Mouse (Mus musculus) hindbrain, postnatal 0 days (tissue): ENCODE results near the gene Bcl2l12. TPM values are rescaled to one million over a fixed set of nuclear protein-coding genes. Genes with fewer than 3 reads are reported as not detected.

ENCODE experiments used
- ATAC-seq: fragments of 200-750 bp; cut with Nextera tagmentation; 2 replicates; pipeline ENCODE4 v1.8.0; 2017; ENCODE audit warnings: mild to moderate bottlenecking, moderate TSS enrichment, moderate library complexity
- DNase-seq: peaks from one replicate; pipeline ENCODE4 v3.0.0-alpha.2; 2015; ENCODE audit warnings: low spot score
- H3K27ac ChIP-seq: fragments of 300-500 bp; sonication (generic); 2 replicates; pipeline ENCODE4 v1.5.1; 2014; ENCODE audit warnings: mild to moderate bottlenecking
- H3K27me3 ChIP-seq: fragments of 300-500 bp; sonication (generic); 2 replicates; pipeline ENCODE4 v1.6.1; 2014; ENCODE audit warnings: low read length, mixed read lengths; ENCODE audit not compliant: insufficient read depth
- H3K36me3 ChIP-seq: fragments of 300-500 bp; sonication (generic); 2 replicates; pipeline ENCODE4 v1.6.1; 2014; ENCODE audit warnings: low read length, mixed read lengths; ENCODE audit not compliant: insufficient read depth
- H3K4me1 ChIP-seq: fragments of 300-500 bp; sonication (generic); 2 replicates; pipeline ENCODE4 v1.6.1; 2014; ENCODE audit warnings: antibody characterized with exemption, low read length, mixed read lengths; ENCODE audit not compliant: insufficient read depth
- H3K4me2 ChIP-seq: fragments of 300-500 bp; sonication (generic); 2 replicates; pipeline ENCODE4 v1.6.1; 2014; ENCODE audit warnings: low read depth, mild to moderate bottlenecking, low read length, moderate library complexity, mixed read lengths
- H3K4me3 ChIP-seq: fragments of 300-500 bp; sonication (generic); 2 replicates; pipeline ENCODE4 v1.5.1; 2014; ENCODE audit warnings: low read length
- H3K9ac ChIP-seq: fragments of 300-500 bp; sonication (generic); replicated peaks from 2 replicates; pipeline ENCODE4 v1.6.1; 2014; ENCODE audit warnings: mild to moderate bottlenecking, low read length, moderate library complexity, mixed read lengths
- H3K9me3 ChIP-seq: fragments of 300-500 bp; sonication (generic); 2 replicates; pipeline ENCODE4 v1.6.1; 2016; ENCODE audit warnings: low read length, mixed read lengths
- CTCF ChIP-seq: IDR thresholded peaks from 2 replicates; pipeline ENCODE4 v1.5.1; 2016; ENCODE audit warnings: antibody characterized with exemption, control low read depth, low read depth
- WGBS: fragments of 180-500 bp; shearing (Covaris S2); extraction: QIAGEN DNeasy Blood & Tissue Kit; methylation state at CpG from one replicate; pipeline ENCODE4 v1.1.7; 2014; 5-methylcytosine and 5-hydroxymethylcytosine counted together
- microRNA-seq, 2 experiments: library from miRNA; unstranded; fragments of <30 nt; microRNA quantifications; one replicate each; pipeline ENCODE4; 2016
- polyA plus RNA-seq: library from polyadenylated mRNA; unstranded; fragments of >200 nt; fragmentation: Nextera tagmentation; extraction: Ambion mirVana; gene quantifications from 2 replicates; pipeline ENCODE4 v1.2.1, GENCODE M21; 2015
- total RNA-seq: library from RNA; depleted of rRNA; stranded (reverse); fragments of >200 nt; gene quantifications from 2 replicates; pipeline ENCODE4 v1.2.3, GENCODE M21; 2014; rRNA removed

Bcl2l12 gene
- total and polyA plus RNA-seq, 2 experiments from 2014 or later, result 13.0 to 15.0 TPM

- ATAC-seq (no peak), DNase-seq (no peak)
- TF ChIP-seq CTCF, result no peak
- Histone ChIP-seq H3K4me3 (no peak within 1 kb of the TSS), H3K27me3 (no peaks in the 10 kb centered on the region), H3K4me2 (no peak within 1 kb of the TSS), H3K36me3 (no peaks in the 10 kb centered on the region), H3K27ac (no peak within 1 kb of the TSS), H3K4me1 (no peaks in the 10 kb centered on the region), H3K9ac (no peak within 1 kb of the TSS), H3K9me3 (no peaks in the 10 kb centered on the region)
- 78% methylated on average over 7 of the region's 7 CpGs for WGBS
Observed at GRCm38 (mm10) chr7:44942904-44943303, 55.6 kb downstream of the Bcl2l12 start, which contains the start of gene Tsks. Gene Tsks (plus strand): TSS chr7:44943204.

Small RNAs within 50 kb of the gene (microRNA-seq; reads per million reads assigned to microRNA genes)
- 1.1 to 1.8 reads per million in 2 experiments for gene Mir7054

Other genes starting within 250 kb of the Bcl2l12 start
Only the 30 nearest of the 36 such genes appear.
- 67.0 and 69.0 TPM in 2 replicates for gene Nup62, start 182.6 kb downstream of the Bcl2l12 start, total RNA-seq
- gene Nup62, start 182.6 kb downstream of the Bcl2l12 start, polyA plus RNA-seq, result 42.9 and 46.4 TPM in 2 replicates
- 0.47 and 0.68 TPM in 2 replicates for gene Il4i1, start 182.3 kb downstream of the Bcl2l12 start, total RNA-seq
- 0.52 and 0.58 TPM in 2 replicates for gene Il4i1, start 182.3 kb downstream of the Bcl2l12 start, polyA plus RNA-seq
- gene Atf5, start 182.1 kb downstream of the Bcl2l12 start, total RNA-seq, result 10.1 and 15.8 TPM in 2 replicates
- gene Atf5, start 182.1 kb downstream of the Bcl2l12 start, polyA plus RNA-seq, result 4.1 and 4.4 TPM in 2 replicates
- 136 and 156 TPM in 2 replicates for gene Akt1s1, start 149.7 kb downstream of the Bcl2l12 start, total RNA-seq
- gene Akt1s1, start 149.7 kb downstream of the Bcl2l12 start, polyA plus RNA-seq, result 94.3 and 95.4 TPM in 2 replicates
- 53.7 and 98.5 TPM in 2 replicates for gene Tbc1d17, start 149.6 kb downstream of the Bcl2l12 start, total RNA-seq
- gene Tbc1d17, start 149.6 kb downstream of the Bcl2l12 start, polyA plus RNA-seq, result 103 and 106 TPM in 2 replicates
- 22.9 and 47.1 TPM in 2 replicates for gene Pnkp, start 141.6 kb downstream of the Bcl2l12 start, total RNA-seq
- 35.7 and 37.5 TPM in 2 replicates for gene Pnkp, start 141.6 kb downstream of the Bcl2l12 start, polyA plus RNA-seq
- gene Ptov1, start 128.9 kb downstream of the Bcl2l12 start, total RNA-seq, result 524 and 597 TPM in 2 replicates
- 416 and 438 TPM in 2 replicates for gene Ptov1, start 128.9 kb downstream of the Bcl2l12 start, polyA plus RNA-seq
- 193 and 194 TPM in 2 replicates for gene Med25, start 106.0 kb downstream of the Bcl2l12 start, total RNA-seq
- 121 and 123 TPM in 2 replicates for gene Med25, start 106.0 kb downstream of the Bcl2l12 start, polyA plus RNA-seq
- gene Fuz, start 102.6 kb downstream of the Bcl2l12 start, total RNA-seq, result 27.8 and 29.8 TPM in 2 replicates
- 14.5 and 14.9 TPM in 2 replicates for gene Fuz, start 102.6 kb downstream of the Bcl2l12 start, polyA plus RNA-seq
- gene Ap2a1, start 69.2 kb downstream of the Bcl2l12 start, total RNA-seq, result 251 and 255 TPM in 2 replicates
- 113 and 115 TPM in 2 replicates for gene Ap2a1, start 69.2 kb downstream of the Bcl2l12 start, polyA plus RNA-seq
- gene Tsks, start 55.5 kb downstream of the Bcl2l12 start, total RNA-seq, result not detected in 2 replicates
- gene Tsks, start 55.5 kb downstream of the Bcl2l12 start, polyA plus RNA-seq, result 0.25 and 0.40 TPM in 2 replicates
- gene Cpt1c, start 23.9 kb downstream of the Bcl2l12 start, total RNA-seq, result 99.4 and 105 TPM in 2 replicates
- 48.7 and 50.7 TPM in 2 replicates for gene Cpt1c, start 23.9 kb downstream of the Bcl2l12 start, polyA plus RNA-seq
- 215 and 251 TPM in 2 replicates for gene Prmt1, start 12.1 kb downstream of the Bcl2l12 start, total RNA-seq
- 470 and 531 TPM in 2 replicates for gene Prmt1, start 12.1 kb downstream of the Bcl2l12 start, polyA plus RNA-seq
- gene Irf3, start 1.1 kb downstream of the Bcl2l12 start, total RNA-seq, result 42.2 and 48.6 TPM in 2 replicates
- gene Irf3, start 1.1 kb downstream of the Bcl2l12 start, polyA plus RNA-seq, result 31.5 and 33.7 TPM in 2 replicates
- 76.7 and 77.7 TPM in 2 replicates for gene Scaf1, start 17.7 kb upstream of the Bcl2l12 start, total RNA-seq
- 40.7 and 45.6 TPM in 2 replicates for gene Scaf1, start 17.7 kb upstream of the Bcl2l12 start, polyA plus RNA-seq
- 8.4 and 18.6 TPM in 2 replicates for gene Rras, start 19.2 kb upstream of the Bcl2l12 start, total RNA-seq
- 15.8 and 16.9 TPM in 2 replicates for gene Rras, start 19.2 kb upstream of the Bcl2l12 start, polyA plus RNA-seq
- gene Prr12, start 54.2 kb upstream of the Bcl2l12 start, total RNA-seq, result 14.0 and 18.1 TPM in 2 replicates
- 7.5 and 9.2 TPM in 2 replicates for gene Prr12, start 54.2 kb upstream of the Bcl2l12 start, polyA plus RNA-seq
- 72.9 and 83.1 TPM in 2 replicates for gene Nosip, start 63.7 kb upstream of the Bcl2l12 start, total RNA-seq
- 64.5 and 67.4 TPM in 2 replicates for gene Nosip, start 63.7 kb upstream of the Bcl2l12 start, polyA plus RNA-seq
- gene Prrg2, start 64.0 kb upstream of the Bcl2l12 start, total RNA-seq, result 10.5 and 12.4 TPM in 2 replicates
- 15.3 and 17.2 TPM in 2 replicates for gene Prrg2, start 64.0 kb upstream of the Bcl2l12 start, polyA plus RNA-seq
- 42.9 and 45.1 TPM in 2 replicates for gene Rcn3, start 93.5 kb upstream of the Bcl2l12 start, total RNA-seq
- gene Rcn3, start 93.5 kb upstream of the Bcl2l12 start, polyA plus RNA-seq, result 39.3 and 42.0 TPM in 2 replicates
- gene Fcgrt, start 105.1 kb upstream of the Bcl2l12 start, total RNA-seq, result 32.9 and 43.6 TPM in 2 replicates
- 43.8 and 45.9 TPM in 2 replicates for gene Fcgrt, start 105.1 kb upstream of the Bcl2l12 start, polyA plus RNA-seq
- gene Rps11, start 125.7 kb upstream of the Bcl2l12 start, total RNA-seq, result 743 and 824 TPM in 2 replicates
- gene Rps11, start 125.7 kb upstream of the Bcl2l12 start, polyA plus RNA-seq, result 768 and 794 TPM in 2 replicates
- gene Rpl13a, start 130.0 kb upstream of the Bcl2l12 start, total RNA-seq, result 1,377 and 1,807 TPM in 2 replicates
- gene Rpl13a, start 130.0 kb upstream of the Bcl2l12 start, polyA plus RNA-seq, result 800 and 828 TPM in 2 replicates
- not detected in 2 replicates for gene Gm45713, start 137.5 kb upstream of the Bcl2l12 start, total RNA-seq
- 0.15 TPM in 1 of 2 replicates, not detected in the other for gene Gm45713, start 137.5 kb upstream of the Bcl2l12 start, polyA plus RNA-seq
- 5.8 and 8.0 TPM in 2 replicates for gene Flt3l, start 137.7 kb upstream of the Bcl2l12 start, total RNA-seq
- 2.1 and 3.0 TPM in 2 replicates for gene Flt3l, start 137.7 kb upstream of the Bcl2l12 start, polyA plus RNA-seq
- 119 and 124 TPM in 2 replicates for gene Pih1d1, start 155.6 kb upstream of the Bcl2l12 start, total RNA-seq
- 79.3 and 80.5 TPM in 2 replicates for gene Pih1d1, start 155.6 kb upstream of the Bcl2l12 start, polyA plus RNA-seq
- gene Aldh16a1, start 155.9 kb upstream of the Bcl2l12 start, total RNA-seq, result 30.5 and 30.9 TPM in 2 replicates
- 19.0 and 20.6 TPM in 2 replicates for gene Aldh16a1, start 155.9 kb upstream of the Bcl2l12 start, polyA plus RNA-seq
- 9.8 and 13.5 TPM in 2 replicates for gene Slc17a7, start 165.2 kb upstream of the Bcl2l12 start, total RNA-seq
- 4.2 and 4.6 TPM in 2 replicates for gene Slc17a7, start 165.2 kb upstream of the Bcl2l12 start, polyA plus RNA-seq
- gene Gfy, start 180.9 kb upstream of the Bcl2l12 start, total RNA-seq, result 0.36 TPM in 1 of 2 replicates, not detected in the other
- gene Gfy, start 180.9 kb upstream of the Bcl2l12 start, polyA plus RNA-seq, result not detected in 2 replicates
- not detected in 2 replicates for gene Pth2, start 182.3 kb upstream of the Bcl2l12 start, total RNA-seq
- 1.1 and 2.1 TPM in 2 replicates for gene Pth2, start 182.3 kb upstream of the Bcl2l12 start, polyA plus RNA-seq